Mouse (Mus musculus): ENCODE measurements around the gene 4931429L15Rik. TPM values are rescaled to one million over a fixed set of nuclear protein-coding genes. Genes with fewer than 3 reads are reported as not detected.
"Not testable (repeated sequence)": the region's sequence is repeated elsewhere in the genome, so short reads cannot be mapped to it uniquely, and the experiment has no call there.

4931429L15Rik gene
- polyA plus RNA-seq (2014; fragmentation: Nextera tagmentation; extraction: Ambion mirVana): not detected in 2 replicates

DNA sequence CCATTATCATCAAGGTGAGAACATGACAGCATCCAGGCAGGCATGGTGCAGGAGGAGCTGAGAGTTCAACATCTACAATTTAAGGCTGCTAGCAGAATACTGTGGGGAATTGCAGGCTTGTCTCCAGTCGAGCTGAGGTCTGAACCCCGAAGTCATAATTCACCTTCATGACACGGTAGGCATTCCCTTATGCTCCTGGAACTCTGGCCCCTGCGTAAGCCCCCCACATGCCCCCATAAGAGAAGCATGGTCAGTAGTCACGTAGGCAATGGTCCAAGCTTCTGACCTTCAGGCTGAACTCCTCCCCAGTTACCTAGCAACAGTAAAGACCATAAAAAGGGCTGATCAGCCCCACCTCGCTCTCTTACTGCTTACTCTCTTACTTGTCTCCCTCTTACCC is at the start of gene 4931429L15Rik:
Gene 4931429L15Rik (minus strand): TSS at position 101 of the 400 bp plus-strand sequence.
- 87% methylated on average over 6 of the region's 6 CpGs for WGBS
- not testable (repeated sequence) for H3K27ac ChIP-seq; DNase-seq (ENCODE audit: low spot score); ATAC-seq (ENCODE audit: low FRiP score); H3K4me3 ChIP-seq (replicated peaks; ENCODE audit: low read length); H3K4me2 ChIP-seq (replicated peaks); H3K27me3 ChIP-seq (ENCODE audit: control insufficient read depth, insufficient read depth, low read length); H3K9me3 ChIP-seq (ENCODE audit: control insufficient read depth, low read length); H3K9ac ChIP-seq; H3K36me3 ChIP-seq (replicated peaks; ENCODE audit: control insufficient read depth, insufficient read depth)
- H3K4me1 ChIP-seq (replicated peaks; ENCODE audit: control insufficient read depth, insufficient read depth, low read length): peaks cover 26% of the 10 kb centered on the region

DNA sequence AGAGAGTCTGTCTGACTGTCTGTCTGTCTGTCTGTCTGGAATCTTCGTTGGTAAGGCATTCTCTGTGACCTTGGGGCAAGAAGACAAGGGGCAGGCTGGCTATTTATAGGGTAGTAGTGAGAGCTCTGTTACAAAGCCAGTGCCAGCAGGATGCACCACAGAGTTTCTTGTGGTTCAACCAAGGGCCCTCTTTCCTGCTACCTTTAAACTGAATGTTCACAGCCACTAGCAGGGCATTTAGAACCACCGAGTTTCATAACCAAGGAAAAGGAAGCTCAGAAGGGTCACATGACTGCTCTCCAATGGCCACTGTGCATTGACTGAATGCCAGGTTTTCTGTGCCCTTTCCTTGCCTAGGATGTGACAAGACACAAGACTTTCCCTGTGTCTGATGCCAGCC is 42.7 kb upstream of the 4931429L15Rik start:
- ATAC-seq (ENCODE audit: low FRiP score) (no peak), DNase-seq (ENCODE audit: low spot score) (no peak)
- H3K9ac ChIP-seq: no peak overlapping the region
- no peak overlapping the region for H3K27ac ChIP-seq
- H3K4me2 ChIP-seq (replicated peaks): no peak overlapping the region
- no peak overlapping the region for H3K4me3 ChIP-seq (replicated peaks; ENCODE audit: low read length)
- H3K36me3 ChIP-seq (replicated peaks; ENCODE audit: control insufficient read depth, insufficient read depth): no peaks in the 10 kb centered on the region
- no peaks in the 10 kb centered on the region for H3K4me1 ChIP-seq (replicated peaks; ENCODE audit: control insufficient read depth, insufficient read depth, low read length)
- peaks cover 9% of the 10 kb centered on the region; the same call in 1 of the 2 replicates for H3K9me3 ChIP-seq (ENCODE audit: control insufficient read depth, low read length)
- H3K27me3 ChIP-seq (ENCODE audit: control insufficient read depth, insufficient read depth, low read length): no peaks in the 10 kb centered on the region
- WGBS: 75% methylated on average over 2 of the region's 2 CpGs

GRCm38 (mm10) chr9:46361461-46362111 is 41.8 kb upstream of the 4931429L15Rik start:
- ATAC-seq (ENCODE audit: low FRiP score) (no peak), DNase-seq (ENCODE audit: low spot score) (no peak)
- Histone ChIP-seq H3K4me3 (replicated peaks; ENCODE audit: low read length) (no peak overlapping the region), H3K4me1 (replicated peaks; ENCODE audit: control insufficient read depth, insufficient read depth, low read length) (no peaks in the 10 kb centered on the region), H3K9ac (no peak overlapping the region), H3K4me2 (replicated peaks) (no peak overlapping the region), H3K27ac (no peak overlapping the region), H3K36me3 (replicated peaks; ENCODE audit: control insufficient read depth, insufficient read depth) (no peaks in the 10 kb centered on the region), H3K27me3 (ENCODE audit: control insufficient read depth, insufficient read depth, low read length) (no peaks in the 10 kb centered on the region), H3K9me3 (ENCODE audit: control insufficient read depth, low read length) (peaks cover 5% of the 10 kb centered on the region; the same call in 1 of the 2 replicates)
- 48% methylated on average over 11 of the region's 11 CpGs for WGBS

DNA sequence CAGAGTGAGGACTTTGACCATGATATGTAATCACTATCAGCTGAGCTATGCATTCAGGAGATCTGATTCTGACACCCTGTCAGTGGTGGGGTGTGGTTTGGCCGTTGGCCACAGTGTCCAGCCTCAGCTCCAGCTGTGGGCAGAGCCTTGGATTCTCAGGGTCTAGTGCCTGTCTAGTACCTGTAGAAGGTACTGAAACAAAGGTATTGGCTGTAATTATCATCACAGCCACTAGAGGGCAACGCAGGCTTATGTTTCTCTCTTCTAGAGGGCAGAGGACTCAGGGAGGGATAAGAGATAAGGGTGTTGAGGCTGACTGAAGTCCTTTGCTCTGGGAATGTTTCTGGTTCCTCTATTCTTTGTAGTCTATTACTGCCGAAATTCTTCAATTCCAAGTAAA is 34.2 kb upstream of the 4931429L15Rik start:
- WGBS: 6% methylated on average over 3 of the region's 3 CpGs
- ATAC-seq (ENCODE audit: low FRiP score) (no peak), DNase-seq (ENCODE audit: low spot score) (peak; percentile 93)
- no peaks in the 10 kb centered on the region for H3K27me3 ChIP-seq (ENCODE audit: control insufficient read depth, insufficient read depth, low read length)
- H3K4me1 ChIP-seq (replicated peaks; ENCODE audit: control insufficient read depth, insufficient read depth, low read length): peaks cover 19% of the 10 kb centered on the region
- H3K9ac ChIP-seq: no peak overlapping the region
- no peaks in the 10 kb centered on the region for H3K9me3 ChIP-seq (ENCODE audit: control insufficient read depth, low read length)
- peak overlapping the region; percentile 14; the same call in 1 of the 2 replicates for H3K27ac ChIP-seq
- no peaks in the 10 kb centered on the region for H3K36me3 ChIP-seq (replicated peaks; ENCODE audit: control insufficient read depth, insufficient read depth)
- no peak overlapping the region for H3K4me2 ChIP-seq (replicated peaks)
- H3K4me3 ChIP-seq (replicated peaks; ENCODE audit: low read length): no peak overlapping the region

- Histone ChIP-seq H3K4me3 (replicated peaks; ENCODE audit: low read length) (no peak overlapping the region), H3K9me3 (ENCODE audit: control insufficient read depth, low read length) (no peaks in the 10 kb centered on the region), H3K27ac (peak overlapping the region; percentile 14; the same call in 1 of the 2 replicates), H3K9ac (no peak overlapping the region; the same call in 1 of the 2 replicates), H3K36me3 (replicated peaks; ENCODE audit: control insufficient read depth, insufficient read depth) (no peaks in the 10 kb centered on the region), H3K4me2 (replicated peaks) (no peak overlapping the region), H3K4me1 (replicated peaks; ENCODE audit: control insufficient read depth, insufficient read depth, low read length) (peaks cover 19% of the 10 kb centered on the region), H3K27me3 (ENCODE audit: control insufficient read depth, insufficient read depth, low read length) (no peaks in the 10 kb centered on the region)
- WGBS: 13% methylated on average over 5 of the region's 5 CpGs
- ATAC-seq (ENCODE audit: low FRiP score) (peak; percentile 43; the same call in 1 of the 2 replicates), DNase-seq (ENCODE audit: low spot score) (no peak)
Observed at GRCm38 (mm10) chr9:46353330-46353724, 33.5 kb upstream of the 4931429L15Rik start.

DNA sequence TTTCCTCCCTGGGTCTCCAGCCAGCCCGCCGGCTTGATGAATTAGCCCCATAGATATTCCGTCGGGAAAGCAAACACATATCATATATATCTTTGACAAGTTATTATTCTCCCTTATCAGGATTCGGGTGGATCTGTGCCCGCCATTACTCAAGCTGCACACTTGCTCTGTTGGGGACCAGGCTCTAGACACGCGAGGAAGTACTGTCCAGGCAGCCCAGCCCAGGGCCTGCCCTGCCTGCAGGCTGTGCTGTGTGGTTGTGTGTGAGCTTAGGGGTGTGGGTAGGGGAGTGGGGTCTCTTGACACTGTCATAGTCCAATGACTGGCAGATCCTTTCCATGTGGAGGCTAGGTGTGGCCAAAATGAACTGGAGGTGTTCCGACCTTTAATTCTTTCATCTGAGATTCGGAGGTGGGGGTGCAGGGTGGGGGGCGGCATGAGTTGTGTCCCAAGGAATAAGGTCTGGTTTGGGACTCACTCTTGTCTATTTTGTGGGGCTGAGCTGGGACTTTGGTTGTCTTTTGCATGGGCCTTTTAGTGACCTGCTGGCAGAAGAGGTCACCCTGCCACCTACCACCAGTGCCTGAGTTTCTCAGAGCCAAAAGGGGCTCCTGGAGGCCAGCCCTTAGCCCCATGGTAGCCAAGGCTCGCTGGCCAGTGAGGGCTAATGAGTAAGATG is 33.0 kb upstream of the 4931429L15Rik start:
- Histone ChIP-seq H3K9ac (no peak overlapping the region), H3K4me3 (replicated peaks; ENCODE audit: low read length) (no peak overlapping the region), H3K36me3 (replicated peaks; ENCODE audit: control insufficient read depth, insufficient read depth) (no peaks in the 10 kb centered on the region), H3K9me3 (ENCODE audit: control insufficient read depth, low read length) (no peaks in the 10 kb centered on the region), H3K27ac (no peak overlapping the region), H3K4me2 (replicated peaks) (no peak overlapping the region), H3K4me1 (replicated peaks; ENCODE audit: control insufficient read depth, insufficient read depth, low read length) (peaks cover 19% of the 10 kb centered on the region), H3K27me3 (ENCODE audit: control insufficient read depth, insufficient read depth, low read length) (no peaks in the 10 kb centered on the region)
- WGBS: 39% methylated on average over 12 of the region's 12 CpGs
- DNase-seq (ENCODE audit: low spot score): no peak
- ATAC-seq (ENCODE audit: low FRiP score): no peak

DNA sequence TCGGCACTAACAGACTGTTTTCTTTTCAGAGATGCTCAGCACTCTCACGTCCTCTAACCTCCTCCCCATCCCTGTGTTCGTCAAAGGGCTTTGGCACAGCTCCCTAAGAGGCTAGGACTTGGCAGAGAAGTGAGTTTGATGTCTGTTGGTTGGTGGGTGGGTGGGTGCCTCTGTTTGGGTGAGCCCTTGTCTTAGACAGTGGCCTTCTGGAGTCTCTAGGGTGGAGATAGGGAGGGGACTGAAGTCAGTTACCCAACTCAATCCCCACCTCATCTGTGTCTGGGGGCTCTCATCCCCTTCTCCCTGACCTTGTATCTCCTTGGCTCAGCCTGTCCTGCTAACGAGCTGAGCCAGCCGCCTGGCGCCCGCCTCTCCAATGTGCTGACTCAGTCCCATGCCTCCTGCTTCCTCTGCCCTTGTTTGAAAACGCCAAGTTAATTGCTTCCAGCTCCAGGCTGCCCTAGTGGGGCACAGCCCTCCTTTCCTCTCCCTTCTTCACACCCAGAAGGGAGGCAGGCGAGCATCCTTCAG is 30.7 kb upstream of the 4931429L15Rik start:
- H3K4me1 ChIP-seq (replicated peaks; ENCODE audit: control insufficient read depth, insufficient read depth, low read length): peaks cover 19% of the 10 kb centered on the region
- H3K27me3 ChIP-seq (ENCODE audit: control insufficient read depth, insufficient read depth, low read length): no peaks in the 10 kb centered on the region
- 0 out of 2 replicates have a peak overlapping the region, but pooled peaks have one; percentile 7 for H3K9ac ChIP-seq
- DNase-seq (ENCODE audit: low spot score): peak; percentile 47
- peak; percentile 21; the same call in 1 of the 2 replicates for ATAC-seq (ENCODE audit: low FRiP score)
- H3K36me3 ChIP-seq (replicated peaks; ENCODE audit: control insufficient read depth, insufficient read depth): no peaks in the 10 kb centered on the region
- no peak overlapping the region for H3K27ac ChIP-seq
- H3K4me3 ChIP-seq (replicated peaks; ENCODE audit: low read length): no peak overlapping the region
- H3K9me3 ChIP-seq (ENCODE audit: control insufficient read depth, low read length): no peaks in the 10 kb centered on the region
- 28% methylated on average over 9 of the region's 9 CpGs for WGBS
- H3K4me2 ChIP-seq (replicated peaks): no peak overlapping the region

DNA sequence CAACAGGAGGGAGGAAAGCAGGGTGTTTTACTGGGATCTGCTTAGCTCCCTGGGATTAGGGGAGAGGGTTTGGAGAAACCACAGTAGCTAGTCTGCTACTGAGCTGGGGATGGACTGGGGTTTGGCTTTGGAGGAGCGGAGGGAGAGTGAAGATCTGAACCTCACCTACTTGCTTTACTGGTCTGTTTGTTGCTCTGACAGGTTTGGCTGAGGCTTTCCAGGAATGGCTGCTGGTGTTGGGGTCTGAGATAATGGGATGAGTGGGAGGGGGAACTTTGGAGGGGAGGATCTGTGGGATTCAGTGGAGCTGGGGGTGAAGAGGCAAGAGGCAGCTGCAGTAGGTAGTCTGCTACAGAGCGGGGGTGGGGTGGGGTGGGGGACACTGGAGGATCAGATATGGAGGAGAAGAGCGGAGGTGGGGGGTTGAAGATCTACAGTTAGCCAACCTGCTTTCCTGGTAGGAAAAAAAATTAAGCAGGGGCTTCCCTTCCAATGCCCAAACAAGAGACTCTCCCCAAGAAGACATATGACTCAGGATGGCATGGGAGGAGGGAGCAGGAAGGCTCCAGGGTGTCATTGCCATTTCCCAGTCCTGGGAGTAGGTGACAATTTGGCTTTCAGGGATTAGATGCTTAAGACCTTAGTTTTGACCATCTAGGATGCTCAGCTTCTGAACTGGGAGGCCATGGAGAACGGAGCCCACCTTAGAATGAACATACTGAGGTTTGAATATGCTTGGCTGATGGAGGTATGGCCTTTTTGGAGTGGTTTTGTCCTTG is 26.3 kb upstream of the 4931429L15Rik start:
- Histone ChIP-seq H3K27ac (no peak overlapping the region), H3K4me3 (replicated peaks; ENCODE audit: low read length) (no peak overlapping the region), H3K9ac (no peak overlapping the region), H3K4me1 (replicated peaks; ENCODE audit: control insufficient read depth, insufficient read depth, low read length) (peaks cover 8% of the 10 kb centered on the region; the same call in 1 of the 2 replicates), H3K9me3 (ENCODE audit: control insufficient read depth, low read length) (no peaks in the 10 kb centered on the region), H3K4me2 (replicated peaks) (no peak overlapping the region), H3K36me3 (replicated peaks; ENCODE audit: control insufficient read depth, insufficient read depth) (no peaks in the 10 kb centered on the region), H3K27me3 (ENCODE audit: control insufficient read depth, insufficient read depth, low read length) (no peaks in the 10 kb centered on the region)
- 84% methylated on average over 4 of the region's 4 CpGs for WGBS
- DNase-seq (ENCODE audit: low spot score) (no peak), ATAC-seq (ENCODE audit: low FRiP score) (no peak)
